ENCODE assay signal across 20 mouse cellular contexts in genomic region chr9:87894051-87894450, GRCm38 (mm10).
DNase-seq lines count a peak whose midpoint lies in the region; ATAC-seq and TF ChIP-seq lines count a peak whose summit lies in the region.
"Had no signal": no experiment of that assay in that cellular context is flagged by ENCODE, and none has a peak within 500 bp of the region (broad histone marks: within the 10 kb centered on the region; RNA-seq: fewer than 3 reads in every experiment).

No protein-coding gene starts in this region.

- 20% methylated on average over 4 of the region's 4 CpGs for WGBS in forebrain, embryonic 11.5 days
- WGBS in forebrain, embryonic 15.5 days: 13% methylated on average over 4 of the region's 4 CpGs
- 27% methylated on average over 4 of the region's 4 CpGs for WGBS in midbrain, embryonic 10.5 days
- WGBS in midbrain, postnatal 0 days: 14% methylated on average over 4 of the region's 4 CpGs
- 14% methylated on average over 4 of the region's 4 CpGs for WGBS in forebrain, embryonic 13.5 days
- WGBS in midbrain, embryonic 16.5 days: 14% methylated on average over 4 of the region's 4 CpGs

- H3K27me3 ChIP-seq in forebrain, embryonic 11.5 days (ENCODE audit: control insufficient read depth, insufficient read depth, low read length): no peaks in the 10 kb centered on the region
- H3K27me3 ChIP-seq in forebrain, embryonic 15.5 days: no peaks in the 10 kb centered on the region
- no peaks in the 10 kb centered on the region for H3K27me3 ChIP-seq in midbrain, embryonic 10.5 days (ENCODE audit: low read depth, poor library complexity, severe bottlenecking)
- no peaks in the 10 kb centered on the region for H3K27me3 ChIP-seq in midbrain, postnatal 0 days (ENCODE audit: insufficient read depth, low read length)
- no peaks in the 10 kb centered on the region for H3K27me3 ChIP-seq in forebrain, embryonic 13.5 days
- no peaks in the 10 kb centered on the region for H3K27me3 ChIP-seq in midbrain, embryonic 16.5 days (ENCODE audit: control insufficient read depth, insufficient read depth, low read depth, low read length)
- H3K27me3 ChIP-seq: kidney, embryonic 15.5 days; limb, embryonic 12.5 days had no signal

- H3K9me3 ChIP-seq in forebrain, embryonic 11.5 days (ENCODE audit: control insufficient read depth, low read length): no peaks in the 10 kb centered on the region
- no peaks in the 10 kb centered on the region for H3K9me3 ChIP-seq in forebrain, embryonic 15.5 days
- H3K9me3 ChIP-seq in midbrain, embryonic 10.5 days (replicated peaks): no peaks in the 10 kb centered on the region
- 0 out of 2 replicates have a peak, but pooled peaks cover 5% of the 10 kb centered on the region for H3K9me3 ChIP-seq in midbrain, postnatal 0 days (ENCODE audit: low read length)
- no peaks in the 10 kb centered on the region for H3K9me3 ChIP-seq in forebrain, embryonic 13.5 days (replicated peaks)
- no peaks in the 10 kb centered on the region for H3K9me3 ChIP-seq in midbrain, embryonic 16.5 days (replicated peaks; ENCODE audit: control insufficient read depth, low read length, poor library complexity, severe bottlenecking)
- H3K9me3 ChIP-seq: kidney, embryonic 15.5 days had no signal

- H3K36me3 ChIP-seq in forebrain, embryonic 11.5 days (ENCODE audit: control insufficient read depth, insufficient read depth, low read length): no peaks in the 10 kb centered on the region
- no peaks in the 10 kb centered on the region for H3K36me3 ChIP-seq in forebrain, embryonic 15.5 days
- H3K36me3 ChIP-seq in midbrain, embryonic 10.5 days: no peaks in the 10 kb centered on the region
- no peaks in the 10 kb centered on the region for H3K36me3 ChIP-seq in midbrain, postnatal 0 days (ENCODE audit: insufficient read depth, low read length)
- H3K36me3 ChIP-seq in forebrain, embryonic 13.5 days (ENCODE audit: poor library complexity, severe bottlenecking): no peaks in the 10 kb centered on the region
- no peaks in the 10 kb centered on the region for H3K36me3 ChIP-seq in midbrain, embryonic 16.5 days (ENCODE audit: control insufficient read depth, insufficient read depth, low read length)
- H3K36me3 ChIP-seq: kidney, embryonic 15.5 days; limb, embryonic 12.5 days had no signal

- peak; percentile 71 for ATAC-seq in forebrain, embryonic 11.5 days (replicated peaks; ENCODE audit: low FRiP score)
- ATAC-seq in forebrain, embryonic 15.5 days (replicated peaks): no peak; the same call in 1 of the 2 replicates
- no peak for ATAC-seq in midbrain, postnatal 0 days (ENCODE audit: low FRiP score)
- ATAC-seq in forebrain, embryonic 13.5 days: peak; percentile 41; the same call in 1 of the 2 replicates
- ATAC-seq in midbrain, embryonic 16.5 days: peak; percentile 76; the same call in 1 of the 2 replicates

- H3K4me3 ChIP-seq in forebrain, embryonic 11.5 days (ENCODE audit: low read depth, low read length): no peak overlapping the region
- H3K4me3 ChIP-seq in forebrain, embryonic 15.5 days: no peak overlapping the region
- H3K4me3 ChIP-seq in midbrain, embryonic 10.5 days: peak overlapping the region; percentile 23; the same call in 1 of the 2 replicates
- H3K4me3 ChIP-seq in midbrain, postnatal 0 days (ENCODE audit: low read depth, low read length): no peak overlapping the region
- H3K4me3 ChIP-seq in forebrain, embryonic 13.5 days: no peak overlapping the region
- no peak overlapping the region for H3K4me3 ChIP-seq in midbrain, embryonic 16.5 days (ENCODE audit: low read depth, low read length)
- H3K4me3 ChIP-seq: kidney, embryonic 15.5 days; layer of hippocampus, adult 2 months; limb, embryonic 12.5 days; myocyte had no signal

- H3K9ac ChIP-seq in forebrain, embryonic 11.5 days (ENCODE audit: low read length): no peak overlapping the region
- H3K9ac ChIP-seq in forebrain, embryonic 15.5 days (replicated peaks): no peak overlapping the region
- no peak overlapping the region for H3K9ac ChIP-seq in midbrain, postnatal 0 days (replicated peaks; ENCODE audit: low read length, poor library complexity, severe bottlenecking)
- no peak overlapping the region for H3K9ac ChIP-seq in forebrain, embryonic 13.5 days
- H3K9ac ChIP-seq in midbrain, embryonic 16.5 days (ENCODE audit: low read depth, low read length): no peak overlapping the region
- H3K9ac ChIP-seq: kidney, embryonic 15.5 days; limb, embryonic 12.5 days; liver, embryonic 14.5 days had no signal

- H3K4me1 ChIP-seq in forebrain, embryonic 11.5 days (replicated peaks; ENCODE audit: control insufficient read depth, insufficient read depth, low read length): 0 out of 2 replicates have a peak, but pooled peaks cover 2% of the 10 kb centered on the region
- H3K4me1 ChIP-seq in forebrain, embryonic 15.5 days: no peaks in the 10 kb centered on the region
- peaks cover 20% of the 10 kb centered on the region for H3K4me1 ChIP-seq in midbrain, embryonic 10.5 days
- no peaks in the 10 kb centered on the region for H3K4me1 ChIP-seq in midbrain, postnatal 0 days (ENCODE audit: insufficient read depth, low read length)
- H3K4me1 ChIP-seq in forebrain, embryonic 13.5 days: peaks cover 12% of the 10 kb centered on the region; the same call in 1 of the 2 replicates
- H3K4me1 ChIP-seq in midbrain, embryonic 16.5 days (ENCODE audit: control insufficient read depth, insufficient read depth, low read length): no peaks in the 10 kb centered on the region; the same call in 1 of the 2 replicates
- H3K4me1 ChIP-seq: kidney, embryonic 15.5 days had no signal

- DNase-seq in forebrain, embryonic 11.5 days (ENCODE audit: low spot score): no peak
- peak; percentile 23 for DNase-seq in midbrain, embryonic 10.5 days (ENCODE audit: low spot score)
- DNase-seq in midbrain, postnatal 0 days (ENCODE audit: low spot score): no peak
- DNase-seq in urinary bladder, adult 18-20 months (ENCODE audit: low spot score in 2 of 2): no peak
- DNase-seq in right cerebral cortex, adult 2 months (ENCODE audit: low spot score in 2 of 2): no peak
- DNase-seq: adrenal gland, adult 8-10 months; B cell, adult 2 months; cerebellum, adult 8-10 months; heart, postnatal 4 days; right cerebral cortex, postnatal 25 days; thymus, postnatal 36 days had no signal

- no peak for TF ChIP-seq CTCF in midbrain, postnatal 0 days (IDR thresholded peaks at IDR 0.05)

- H3K27ac ChIP-seq in forebrain, embryonic 11.5 days (ENCODE audit: low read depth, low read length): no peak overlapping the region
- H3K27ac ChIP-seq in forebrain, embryonic 15.5 days (replicated peaks): no peak overlapping the region
- peak overlapping the region; percentile 70 for H3K27ac ChIP-seq in midbrain, embryonic 10.5 days (replicated peaks)
- no peak overlapping the region for H3K27ac ChIP-seq in midbrain, postnatal 0 days (ENCODE audit: low read depth, low read length)
- no peak overlapping the region for H3K27ac ChIP-seq in forebrain, embryonic 13.5 days
- H3K27ac ChIP-seq in midbrain, embryonic 16.5 days (ENCODE audit: low read length): no peak overlapping the region
- H3K27ac ChIP-seq: kidney, embryonic 15.5 days; layer of hippocampus, adult 2 months; limb, embryonic 12.5 days; liver, embryonic 14.5 days; macrophage had no signal

- no peak overlapping the region for H3K4me2 ChIP-seq in forebrain, embryonic 11.5 days (ENCODE audit: low read depth, low read length, severe bottlenecking)
- no peak overlapping the region for H3K4me2 ChIP-seq in forebrain, embryonic 15.5 days (replicated peaks)
- no peak overlapping the region for H3K4me2 ChIP-seq in midbrain, postnatal 0 days (ENCODE audit: low read depth, low read length, poor library complexity, severe bottlenecking)
- H3K4me2 ChIP-seq in forebrain, embryonic 13.5 days: no peak overlapping the region
- no peak overlapping the region for H3K4me2 ChIP-seq in midbrain, embryonic 16.5 days (ENCODE audit: low read length)
- H3K4me2 ChIP-seq: kidney, embryonic 15.5 days; limb, embryonic 12.5 days had no signal

Comparison
In these comparisons a context has a peak if more than half of its experiments do, and no peak if none do; other contexts are left out.
1. ATAC-seq: peak in forebrain, embryonic 11.5 days (single experiment), forebrain, embryonic 13.5 days (single experiment) and midbrain, embryonic 16.5 days (single experiment); none in forebrain, embryonic 15.5 days (single experiment) and midbrain, postnatal 0 days (single experiment).